Mouse (Mus musculus) G1E (cell line): ENCODE data around the gene Cntn4.

Experiments used
- CTCF ChIP-seq: IDR thresholded peaks from 2 replicates; pipeline ENCODE4 v1.5.1; 2012; ENCODE audit warnings: low read depth, low read length, inconsistent platforms, mixed read lengths
- GATA1 ChIP-seq: IDR thresholded peaks from 2 replicates; pipeline ENCODE4 v1.6.1; 2012; ENCODE audit warnings: borderline replicate concordance, low read length, inconsistent platforms, mixed read lengths
- GATA2 ChIP-seq: IDR thresholded peaks from 2 replicates; pipeline ENCODE4 v1.6.1; 2012; ENCODE audit warnings: low read depth, low read length, inconsistent platforms, borderline replicate concordance
- POLR2AphosphoS5 ChIP-seq: IDR thresholded peaks from 2 replicates; pipeline ENCODE4 v1.6.1; 2012; ENCODE audit warnings: low read depth, low read length, inconsistent platforms; ENCODE audit not compliant: insufficient replicate concordance
- TAL1 ChIP-seq: conservative IDR thresholded peaks from 2 replicates; pipeline ENCODE4 v1.6.1; 2012; ENCODE audit warnings: low read depth, low read length, inconsistent platforms, mixed read lengths

GRCm38 (mm10) chr6:106727703-106728102, 1050.2 kb downstream of the Cntn4 start:
- no peak for TF ChIP-seq GATA1
- TF ChIP-seq CTCF: no peak
- TF ChIP-seq POLR2AphosphoS5: no peak
- no peak for TF ChIP-seq TAL1
- no peak for TF ChIP-seq GATA2
